Mouse (Mus musculus) ES-Bruce4 (cell line): ENCODE measurements around the gene Gm11060.

Experiments
- CTCF ChIP-seq: IDR thresholded peaks from one replicate; pipeline ENCODE4 v1.8.1; 2011; ENCODE audit warnings: low read depth, low read length
- EP300 ChIP-seq: IDR thresholded peaks from 2 replicates; pipeline ENCODE4 v1.6.1; 2011; ENCODE audit warnings: low read depth, low read length; ENCODE audit not compliant: insufficient read depth
- POLR2A ChIP-seq: IDR thresholded peaks from one replicate; pipeline ENCODE4 v1.8.1; 2011; ENCODE audit warnings: low read length; ENCODE audit not compliant: insufficient read depth

DNA sequence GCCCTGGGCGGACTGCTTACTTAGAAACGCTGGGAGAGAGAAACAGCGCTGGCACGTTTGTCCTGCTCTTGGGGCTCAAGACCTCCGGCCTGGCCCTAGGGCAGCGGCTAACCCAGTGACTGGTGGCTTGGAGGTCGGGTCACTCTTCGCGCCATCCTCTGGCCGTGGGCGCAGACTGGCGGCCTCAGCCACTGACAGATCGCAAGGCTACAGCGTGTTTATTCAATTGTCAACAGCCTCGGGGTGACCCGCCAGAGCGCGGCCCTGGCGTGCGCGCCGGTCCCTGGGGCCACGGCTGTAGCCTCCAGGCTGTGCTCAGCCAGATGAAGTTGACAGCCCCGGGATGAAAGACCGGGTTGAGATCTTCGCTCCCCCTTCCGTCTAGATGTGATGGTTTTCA, 31.1 kb downstream of the Gm11060 start:
- TF ChIP-seq CTCF (no peak), POLR2A (no peak), EP300 (no peak)
